Mouse (Mus musculus) kidney, embryonic 14.5 days (tissue): ENCODE results near the gene Arhgef25. TPM values are rescaled to one million over a fixed set of nuclear protein-coding genes. Genes with fewer than 3 reads are reported as not detected.

Experiments
- ATAC-seq: fragments of 200-750 bp; cut with Nextera tagmentation; 2 replicates; pipeline ENCODE4 v1.8.0; 2017; ENCODE audit warnings: moderate number of reproducible peaks, mild to moderate bottlenecking, moderate TSS enrichment, moderate library complexity; ENCODE audit not compliant: low FRiP score, low TSS enrichment
- H3K27ac ChIP-seq: fragments of 300-500 bp; sonication (generic); 2 replicates; pipeline ENCODE4 v1.5.1; 2014; ENCODE audit warnings: low read depth, mild to moderate bottlenecking, low read length, moderate library complexity, mixed read lengths
- H3K27me3 ChIP-seq: fragments of 300-500 bp; sonication (generic); 2 replicates; pipeline ENCODE4 v1.6.1; 2014; ENCODE audit warnings: mild to moderate bottlenecking, low read length; ENCODE audit not compliant: control insufficient read depth, insufficient read depth
- H3K36me3 ChIP-seq: fragments of 300-500 bp; sonication (generic); 2 replicates; pipeline ENCODE4 v1.6.1; 2014; ENCODE audit warnings: low read length, mixed read lengths; ENCODE audit not compliant: control insufficient read depth, insufficient read depth
- H3K4me1 ChIP-seq: fragments of 300-500 bp; sonication (generic); 2 replicates; pipeline ENCODE4 v1.6.1; 2014; ENCODE audit warnings: low read length, mixed read lengths; ENCODE audit not compliant: control insufficient read depth, insufficient read depth
- H3K4me2 ChIP-seq: fragments of 300-500 bp; sonication (generic); replicated peaks from 2 replicates; pipeline ENCODE4 v1.6.1; 2014; ENCODE audit warnings: low read depth, mild to moderate bottlenecking, low read length
- H3K4me3 ChIP-seq: fragments of 300-500 bp; sonication (generic); 2 replicates; pipeline ENCODE4 v1.5.1; 2014; ENCODE audit warnings: mild to moderate bottlenecking, low read length
- H3K9ac ChIP-seq: fragments of 300-500 bp; sonication (generic); 2 replicates; pipeline ENCODE4 v1.6.1; 2014; ENCODE audit warnings: low read depth, mild to moderate bottlenecking, low read length, moderate library complexity
- H3K9me3 ChIP-seq: fragments of 300-500 bp; sonication (generic); 2 replicates; pipeline ENCODE4 v1.6.1; 2016; ENCODE audit warnings: low read length; ENCODE audit not compliant: control insufficient read depth
- WGBS: fragments of 180-500 bp; shearing (Covaris S2); extraction: QIAGEN DNeasy Blood & Tissue Kit; methylation state at CpG from one replicate; pipeline ENCODE4 v1.1.7; 2014; 5-methylcytosine and 5-hydroxymethylcytosine counted together
- polyA plus RNA-seq: library from polyadenylated mRNA; unstranded; fragments of >200 nt; fragmentation: Nextera tagmentation; extraction: Ambion mirVana; gene quantifications from 2 replicates; pipeline ENCODE4 v1.2.1, GENCODE M21; 2014

Gene Arhgef25
- polyA plus RNA-seq, 1 experiment from 2014 or later, result 32.9 TPM

GRCm38 (mm10) chr10:127185101-127185500, 4.8 kb downstream of the Arhgef25 start:
- ATAC-seq, result no peak
- H3K4me2 ChIP-seq, result no peak overlapping the region
- WGBS, result 72% methylated on average over 9 of the region's 9 CpGs

GRCm38 (mm10) chr10:127183759-127184158, 6.1 kb downstream of the Arhgef25 start:
- Histone ChIP-seq H3K36me3 (peaks cover 12% of the 10 kb centered on the region; the same call in 1 of the 2 replicates), H3K4me1 (peaks cover 23% of the 10 kb centered on the region), H3K27me3 (peaks cover 18% of the 10 kb centered on the region), H3K27ac (no peak overlapping the region), H3K9me3 (no peaks in the 10 kb centered on the region), H3K4me2 (peak overlapping the region; percentile 31), H3K9ac (0 out of 2 replicates have a peak overlapping the region, but pooled peaks have one; percentile 18), H3K4me3 (peak overlapping the region; percentile 7)
- 17% methylated on average over 20 of the region's 20 CpGs for WGBS
- ATAC-seq, result no peak

More at GRCm38 (mm10) chr10:127185101-127185500, 4.8 kb downstream of the Arhgef25 start:
- Histone ChIP-seq H3K36me3 (peaks cover 12% of the 10 kb centered on the region; the same call in 1 of the 2 replicates), H3K9me3 (no peaks in the 10 kb centered on the region), H3K27ac (no peak overlapping the region), H3K27me3 (peaks cover 6% of the 10 kb centered on the region; the same call in 1 of the 2 replicates), H3K9ac (no peak overlapping the region), H3K4me3 (no peak overlapping the region), H3K4me1 (peaks cover 27% of the 10 kb centered on the region)

- Histone ChIP-seq H3K36me3 (peaks cover 12% of the 10 kb centered on the region; the same call in 1 of the 2 replicates), H3K9ac (no peak overlapping the region), H3K27ac (no peak overlapping the region), H3K4me1 (peaks cover 33% of the 10 kb centered on the region), H3K4me2 (no peak overlapping the region), H3K4me3 (no peak overlapping the region), H3K9me3 (no peaks in the 10 kb centered on the region), H3K27me3 (peaks cover 29% of the 10 kb centered on the region)
- WGBS, result 94% methylated on average over 4 of the region's 4 CpGs
- ATAC-seq, result no peak
Observed at GRCm38 (mm10) chr10:127182624-127183023, 7.3 kb downstream of the Arhgef25 start.

GRCm38 (mm10) chr10:127181566-127181965, 8.3 kb downstream of the Arhgef25 start:
- no peak overlapping the region for H3K27ac ChIP-seq
- H3K9ac ChIP-seq, result no peak overlapping the region
- no peaks in the 10 kb centered on the region for H3K9me3 ChIP-seq
- 82% methylated on average over 6 of the region's 6 CpGs for WGBS
- H3K4me1 ChIP-seq, result peaks cover 33% of the 10 kb centered on the region
- no peak for ATAC-seq
- H3K4me3 ChIP-seq, result no peak overlapping the region
- peaks cover 12% of the 10 kb centered on the region; the same call in 1 of the 2 replicates for H3K36me3 ChIP-seq
- H3K4me2 ChIP-seq, result no peak overlapping the region
- H3K27me3 ChIP-seq, result peaks cover 33% of the 10 kb centered on the region

GRCm38 (mm10) chr10:127180695-127181047, 9.2 kb downstream of the Arhgef25 start:
- H3K9me3 ChIP-seq, result no peaks in the 10 kb centered on the region
- WGBS, result 15% methylated on average over 3 of the region's 3 CpGs
- H3K9ac ChIP-seq, result no peak overlapping the region
- no peak overlapping the region for H3K4me3 ChIP-seq
- peaks cover 33% of the 10 kb centered on the region for H3K4me1 ChIP-seq
- H3K27me3 ChIP-seq, result peaks cover 33% of the 10 kb centered on the region
- peaks cover 9% of the 10 kb centered on the region; the same call in 1 of the 2 replicates for H3K36me3 ChIP-seq
- no peak overlapping the region for H3K27ac ChIP-seq
- H3K4me2 ChIP-seq, result peak overlapping the region; percentile 35; the same call in 1 of the 2 replicates
- ATAC-seq, result no peak

GRCm38 (mm10) chr10:127179871-127180694, 9.8 kb downstream of the Arhgef25 start, which contains the start of gene Slc26a10:
Gene Slc26a10 (minus strand): TSS chr10:127180645.
- no peak within 1 kb of the TSS for H3K9ac ChIP-seq
- H3K36me3 ChIP-seq, result peaks cover 4% of the 10 kb centered on the region; the same call in 1 of the 2 replicates
- H3K4me1 ChIP-seq, result peaks cover 33% of the 10 kb centered on the region
- H3K27ac ChIP-seq, result no peak within 1 kb of the TSS
- H3K4me2 ChIP-seq, result peak within 1 kb of the TSS; percentile 35
- peaks cover 33% of the 10 kb centered on the region for H3K27me3 ChIP-seq
- H3K4me3 ChIP-seq, result peak within 1 kb of the TSS; percentile 17; the same call in 1 of the 2 replicates
- ATAC-seq, result 0 out of 2 replicates have a peak, but pooled peaks have one; percentile 24
- no peaks in the 10 kb centered on the region for H3K9me3 ChIP-seq
- WGBS, result 2% methylated on average over 34 of the region's 34 CpGs

- Histone ChIP-seq H3K4me1 (peaks cover 24% of the 10 kb centered on the region), H3K4me3 (peak overlapping the region; percentile 26), H3K27me3 (peaks cover 33% of the 10 kb centered on the region), H3K27ac (no peak overlapping the region), H3K9me3 (no peaks in the 10 kb centered on the region), H3K4me2 (peak overlapping the region; percentile 45), H3K36me3 (peaks cover 2% of the 10 kb centered on the region; the same call in 1 of the 2 replicates), H3K9ac (no peak overlapping the region)
- WGBS, result 2% methylated on average over 41 of the region's 41 CpGs
- ATAC-seq, result no peak
Observed at GRCm38 (mm10) chr10:127178286-127179027, 11.4 kb downstream of the Arhgef25 start.

GRCm38 (mm10) chr10:127177719-127178118, 12.2 kb downstream of the Arhgef25 start:
- Histone ChIP-seq H3K27ac (no peak overlapping the region), H3K4me2 (peak overlapping the region; percentile 45), H3K9me3 (no peaks in the 10 kb centered on the region), H3K4me1 (peaks cover 24% of the 10 kb centered on the region), H3K9ac (no peak overlapping the region), H3K4me3 (peak overlapping the region; percentile 26), H3K27me3 (peaks cover 33% of the 10 kb centered on the region), H3K36me3 (peaks cover under 1% of the 10 kb centered on the region; the same call in 1 of the 2 replicates)
- ATAC-seq, result peak; percentile 66
- under 1% methylated on average over 23 of the region's 23 CpGs for WGBS
